Mouse (Mus musculus): Measurements from ENCODE around the gene Kifc1.
"Not testable (repeated sequence)": the region's sequence is repeated elsewhere in the genome, so short reads cannot be mapped to it uniquely, and the experiment has no call there.

The Kifc1 gene

DNA sequence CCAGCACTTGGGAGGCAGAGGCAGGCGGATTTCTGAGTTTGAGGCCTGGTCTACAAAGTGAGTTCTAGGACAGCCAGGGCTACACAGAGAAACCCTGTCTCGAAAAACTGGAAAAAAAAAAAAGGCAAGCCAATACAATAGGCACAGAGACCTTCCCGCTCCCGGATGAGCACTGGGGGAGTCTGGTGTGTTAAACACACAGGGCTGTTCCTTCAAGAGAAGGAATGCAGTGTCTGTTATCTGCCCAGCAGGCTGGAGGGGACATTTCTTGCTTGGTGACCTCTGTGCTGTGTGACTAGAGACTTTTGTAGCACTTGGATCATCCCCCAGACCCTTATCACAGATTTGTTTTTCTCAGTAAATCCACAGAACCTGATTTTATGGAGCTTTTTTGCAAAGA lies 11.2 kb upstream of the Kifc1 start:
- no peak for DNase-seq

DNA sequence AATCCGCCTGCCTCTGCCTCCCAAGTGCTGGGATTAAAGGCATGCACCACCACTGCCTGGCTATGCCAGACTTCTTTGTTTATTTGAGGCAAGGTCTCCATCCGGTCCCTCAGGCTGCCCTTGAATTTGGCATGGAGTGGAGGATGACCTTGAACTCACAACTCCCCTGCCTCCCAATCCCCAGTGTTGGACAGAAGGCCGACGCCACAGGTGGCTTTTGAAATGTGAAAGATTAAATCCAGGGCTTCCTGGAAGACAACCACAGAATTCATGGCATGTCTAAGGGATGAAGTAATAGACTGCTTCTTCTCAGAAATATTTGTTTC lies 10.5 kb upstream of the Kifc1 start:
- no peak for DNase-seq

DNA sequence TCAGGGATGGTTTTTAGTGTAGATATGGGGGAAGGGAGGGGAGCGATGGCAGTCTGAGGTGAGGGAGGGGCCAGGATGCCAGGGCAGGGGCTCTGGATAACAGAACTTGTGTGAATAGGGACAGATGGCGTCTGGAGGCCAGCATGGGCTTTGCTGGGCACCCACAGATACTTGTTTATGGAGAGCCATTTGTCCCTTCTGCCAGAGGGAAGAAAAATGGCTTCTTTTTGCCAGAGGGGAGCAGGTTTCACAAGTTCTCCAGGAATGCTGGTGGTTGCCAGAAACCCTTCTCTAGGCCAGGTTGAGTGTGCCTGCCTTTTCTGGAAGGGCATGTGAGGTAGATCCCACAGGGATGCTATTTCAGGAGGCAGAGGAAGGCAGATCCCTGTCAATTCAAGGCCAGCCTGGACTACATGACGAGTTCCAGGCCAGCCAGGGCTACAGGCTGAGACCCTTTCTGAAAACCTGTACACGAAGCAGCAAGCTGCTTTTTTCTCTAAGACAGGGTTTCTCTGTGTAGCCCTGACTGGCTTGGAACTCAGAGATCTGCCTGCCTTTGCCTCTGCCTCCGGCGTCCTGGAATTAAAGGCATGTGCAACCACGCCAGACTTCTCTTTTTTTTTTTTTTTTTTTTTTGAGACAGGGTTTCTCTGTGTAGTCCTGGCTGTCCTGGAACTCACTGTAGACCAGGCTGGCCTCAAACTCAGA lies 10.0 kb upstream of the Kifc1 start:
- DNase-seq, result no peak

DNA sequence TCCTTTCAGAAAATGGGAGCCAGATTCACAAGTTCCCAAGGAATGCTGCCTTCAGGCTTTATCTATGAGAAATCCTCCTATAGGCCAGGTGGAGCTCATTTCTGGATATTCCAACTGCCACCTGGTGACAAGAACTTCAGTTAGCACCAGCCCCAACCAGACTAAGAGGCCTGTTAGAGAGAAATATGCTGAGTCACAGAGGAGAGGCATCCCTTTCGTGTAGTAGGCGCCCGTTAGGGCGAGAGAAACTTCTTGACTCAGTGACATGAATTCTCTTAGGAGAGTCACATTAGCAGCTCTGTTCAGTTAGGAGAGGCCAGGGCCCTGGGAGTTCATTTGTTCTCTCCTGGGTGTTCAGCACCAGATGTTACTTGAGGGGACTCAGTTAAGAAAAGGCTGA lies 9.2 kb upstream of the Kifc1 start:
- no peak for DNase-seq

DNA sequence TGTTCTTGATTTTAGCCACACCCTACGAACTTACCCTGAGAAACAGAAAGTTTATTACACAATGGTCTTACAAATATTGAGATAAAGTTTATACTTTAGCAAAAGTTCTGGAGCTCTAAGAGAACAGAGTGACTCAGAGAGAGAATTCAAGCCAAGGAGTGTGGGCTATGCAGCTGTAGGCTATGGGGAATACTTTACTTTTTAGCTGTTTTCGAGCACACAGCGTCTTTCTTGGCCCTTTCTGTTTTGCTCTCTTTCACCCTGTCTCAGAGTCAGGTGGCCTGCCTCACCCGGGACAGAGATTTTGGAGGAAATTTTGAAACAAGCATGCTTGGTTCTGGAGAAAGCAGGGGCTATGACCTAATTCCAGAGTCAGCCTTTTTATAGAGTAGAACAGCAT lies 7.7 kb upstream of the Kifc1 start:
- not testable (repeated sequence) for DNase-seq

DNA sequence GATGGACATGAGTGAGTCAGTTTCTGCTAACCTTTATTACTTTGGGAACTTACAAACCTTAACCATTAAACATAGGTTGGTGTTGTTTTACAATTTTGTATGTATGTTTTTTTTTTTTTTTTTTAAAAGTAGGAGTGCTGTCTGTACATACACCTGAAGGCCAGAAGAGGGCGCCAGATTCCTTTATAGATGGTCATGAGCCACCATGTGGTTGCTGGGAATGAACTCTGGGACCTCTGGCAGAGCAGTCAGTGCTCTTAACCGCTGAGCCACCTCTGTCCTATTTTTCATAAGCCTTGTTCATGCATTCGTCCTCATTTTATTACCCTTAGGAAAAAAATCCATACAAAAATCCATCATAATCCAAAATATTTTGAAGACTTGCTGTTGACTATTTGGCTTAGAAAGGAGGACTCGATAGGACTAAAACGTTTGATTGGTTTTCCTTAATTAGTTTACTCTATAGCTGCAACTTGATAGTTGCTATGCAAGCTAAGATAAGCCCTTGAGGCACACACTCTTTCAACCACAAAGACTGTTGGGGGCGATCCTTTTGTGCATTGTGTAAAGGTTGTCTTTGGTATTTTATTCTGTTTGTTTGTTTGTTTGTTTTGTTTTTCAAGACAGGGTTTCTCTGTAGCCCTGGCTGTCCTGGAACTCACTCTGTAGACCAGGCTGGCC lies 6.8 kb upstream of the Kifc1 start:
- no peak for DNase-seq

DNA sequence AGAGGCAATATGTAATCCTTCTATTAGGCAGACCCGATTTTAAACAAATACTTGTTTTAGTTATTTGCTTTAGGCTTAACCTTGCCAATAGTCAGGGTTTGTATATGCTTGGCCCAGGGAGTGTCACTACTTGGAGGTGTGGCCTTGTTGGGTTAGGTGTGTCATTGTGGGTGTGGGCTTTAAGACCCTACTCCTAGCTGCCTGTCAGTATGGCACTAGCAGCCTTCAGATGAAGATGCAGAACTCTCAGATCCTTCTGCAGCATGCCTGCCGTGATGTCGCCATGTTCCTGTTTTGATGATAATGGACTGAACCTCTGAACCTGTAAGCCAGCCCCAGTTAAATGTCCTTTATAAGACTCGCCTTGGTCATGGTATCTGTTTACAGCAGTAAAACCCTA lies 2.5 kb upstream of the Kifc1 start:
- DNase-seq, result not testable (repeated sequence)

DNA sequence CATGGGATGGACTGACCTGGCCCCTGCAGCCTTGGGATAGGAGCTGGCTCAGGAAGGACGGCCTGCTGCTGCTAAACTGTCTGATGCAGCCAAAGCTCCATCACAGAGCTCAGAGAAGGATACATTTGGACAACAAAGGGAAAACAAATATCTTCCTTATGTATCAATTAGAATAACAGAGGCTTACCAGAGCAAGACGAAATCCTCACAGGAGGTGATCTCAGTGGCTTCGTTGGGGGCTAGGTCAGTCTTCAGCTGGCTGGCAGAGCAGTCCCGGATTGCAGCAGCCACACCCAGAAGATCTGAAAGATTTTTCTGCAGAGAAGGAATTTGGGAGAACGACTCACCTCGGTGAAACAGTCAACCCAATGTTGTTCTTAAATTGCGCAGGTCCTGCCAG lies 2.0 kb upstream of the Kifc1 start:
- no peak for DNase-seq

DNA sequence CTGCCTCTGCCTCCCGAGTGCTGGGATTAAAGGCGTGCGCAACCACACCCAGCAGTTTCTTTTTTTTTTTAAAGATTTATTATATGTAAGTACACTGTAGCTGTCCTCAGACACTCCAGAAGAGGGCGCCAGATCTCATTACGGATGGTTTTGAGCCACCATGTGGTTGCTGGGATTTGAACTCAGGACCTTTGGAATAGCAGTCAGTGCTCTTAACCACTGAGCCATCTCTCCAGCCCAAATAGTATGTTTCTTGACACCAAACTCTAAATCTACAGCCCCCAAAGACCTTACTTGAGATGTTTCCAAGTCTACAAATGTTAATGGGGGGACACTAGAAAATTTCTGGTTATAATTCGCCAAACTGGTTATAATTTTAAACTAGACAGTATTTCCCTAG lies 1.4 kb upstream of the Kifc1 start:
- not testable (repeated sequence) for DNase-seq

DNA sequence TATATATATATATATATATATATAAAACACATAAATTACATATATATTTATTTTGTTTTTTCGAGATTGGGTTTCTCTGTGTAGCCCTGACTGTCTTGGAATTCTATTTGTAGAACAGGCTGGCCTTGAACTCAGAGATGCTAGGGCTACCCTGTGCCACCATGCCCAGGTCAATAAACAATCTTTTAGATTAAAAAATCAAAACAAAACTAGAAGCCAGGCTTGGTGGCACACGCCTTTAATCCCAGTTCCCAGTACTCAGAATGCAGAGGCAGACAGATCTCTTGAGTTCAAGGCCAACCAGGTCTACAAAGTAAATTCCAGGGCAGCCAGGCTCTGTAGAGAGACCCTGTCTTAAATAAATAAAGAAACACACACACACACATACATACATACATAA lies 896 bp upstream of the Kifc1 start:
- no peak for DNase-seq

DNA sequence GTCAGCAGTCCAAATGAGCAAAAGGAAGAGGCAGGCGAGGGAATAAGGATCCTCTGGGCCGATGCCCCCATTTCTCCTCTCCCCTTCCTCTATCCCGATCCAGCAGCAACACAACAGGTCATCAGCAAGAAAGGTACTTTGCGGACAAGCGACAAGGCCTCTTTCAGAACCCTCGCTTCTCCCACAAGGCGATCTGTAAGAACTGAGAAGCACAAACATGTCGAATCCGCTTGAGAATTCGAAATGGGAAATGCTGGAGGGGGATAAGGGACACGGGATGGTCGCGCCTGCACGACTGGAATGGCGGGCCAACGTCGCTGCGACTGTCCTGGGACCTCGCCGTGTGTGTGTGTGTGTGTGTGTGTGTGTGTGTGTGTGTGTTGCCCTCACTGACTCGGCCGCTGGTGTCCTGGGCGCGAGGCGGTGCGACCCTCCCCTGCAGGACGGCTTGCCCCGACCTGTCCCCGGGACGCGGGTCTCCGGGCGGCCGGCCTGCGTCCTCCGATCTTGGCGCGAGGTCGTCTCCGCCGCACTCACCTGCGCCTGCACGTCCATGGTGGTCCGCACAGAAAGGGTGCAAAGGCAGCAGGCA lies 424 bp downstream of the Kifc1 start:
- not testable (repeated sequence) for DNase-seq

DNA sequence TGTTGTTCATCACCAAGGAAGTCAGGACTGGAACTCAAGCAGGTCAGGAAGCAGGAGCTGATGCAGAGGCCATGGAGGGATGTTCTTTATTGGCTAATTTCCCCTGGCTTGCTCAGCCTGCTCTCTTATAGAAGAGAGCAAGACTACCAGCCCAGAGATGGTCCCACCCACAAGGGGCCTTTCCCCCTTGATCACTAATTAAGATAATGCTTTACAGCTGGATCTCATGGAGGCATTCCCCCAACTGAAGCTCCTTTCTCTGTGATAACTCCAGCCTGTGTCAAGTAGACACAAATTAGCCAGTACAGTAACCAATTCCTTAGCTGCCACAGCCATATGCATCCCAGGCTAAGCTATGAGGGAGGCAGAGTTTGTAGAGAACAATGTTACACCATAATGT lies 2.2 kb downstream of the Kifc1 start:
- DNase-seq, result not testable (repeated sequence)

DNA sequence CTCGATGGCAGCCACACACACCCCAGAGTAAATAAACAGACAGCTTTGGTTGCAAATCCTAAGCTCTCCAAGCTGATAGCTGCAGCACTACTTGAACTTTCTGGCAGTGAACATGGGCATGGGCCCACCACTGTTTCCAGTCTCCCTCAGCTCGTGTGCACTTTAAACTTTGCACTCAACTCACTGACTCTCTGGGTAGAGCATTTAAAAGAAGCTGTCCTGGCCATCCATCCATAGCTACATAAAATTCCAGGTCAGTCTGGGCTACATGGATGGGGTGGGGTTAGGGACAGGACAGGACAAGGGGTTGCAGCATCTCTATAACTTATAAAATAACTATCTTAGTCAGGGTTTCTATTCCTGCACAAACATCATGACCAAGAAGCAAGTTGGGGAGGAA lies 2.7 kb downstream of the Kifc1 start:
- not testable (repeated sequence) for DNase-seq

DNA sequence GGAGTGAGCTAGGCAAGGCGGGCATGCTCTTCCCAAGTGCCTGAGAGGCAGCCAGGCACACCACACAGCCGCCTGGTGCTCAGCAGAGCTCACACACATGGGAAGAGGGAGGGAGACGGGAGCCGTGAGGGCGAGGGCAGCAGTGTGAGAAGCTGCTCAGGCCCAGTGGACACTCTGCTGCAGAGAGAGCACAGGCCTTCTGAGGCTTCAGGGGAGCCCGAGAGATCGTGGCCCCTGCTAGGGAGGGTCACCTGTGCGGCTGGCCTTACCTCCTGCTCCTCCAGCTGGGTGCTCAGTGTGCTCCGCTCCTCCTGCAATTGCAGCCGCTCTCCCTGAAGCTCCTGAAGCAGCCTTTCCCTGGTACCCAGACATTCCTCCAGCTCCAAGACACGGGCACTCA lies 6.1 kb downstream of the Kifc1 start:
- DNase-seq, result not testable (repeated sequence)

DNA sequence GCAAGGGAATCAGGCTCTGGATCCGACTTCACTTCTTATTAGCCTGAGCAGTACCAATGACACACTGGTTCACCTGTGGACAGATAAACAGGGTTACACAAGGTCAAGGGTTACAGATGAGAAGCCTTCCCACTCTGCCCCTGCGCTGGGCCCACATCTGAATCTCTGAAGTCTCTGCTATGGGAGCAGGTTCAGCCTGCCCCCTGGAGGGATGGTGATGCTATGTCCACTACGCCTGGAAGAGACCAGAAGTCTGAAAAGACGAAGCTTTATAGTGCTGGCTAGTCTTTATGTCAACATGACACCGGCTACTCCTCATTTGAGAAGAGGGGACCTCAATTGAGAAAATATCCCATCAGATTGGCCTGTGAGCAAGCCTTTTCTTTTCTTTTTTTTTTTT lies 14.7 kb downstream of the Kifc1 start:
- not testable (repeated sequence) for DNase-seq

DNA sequence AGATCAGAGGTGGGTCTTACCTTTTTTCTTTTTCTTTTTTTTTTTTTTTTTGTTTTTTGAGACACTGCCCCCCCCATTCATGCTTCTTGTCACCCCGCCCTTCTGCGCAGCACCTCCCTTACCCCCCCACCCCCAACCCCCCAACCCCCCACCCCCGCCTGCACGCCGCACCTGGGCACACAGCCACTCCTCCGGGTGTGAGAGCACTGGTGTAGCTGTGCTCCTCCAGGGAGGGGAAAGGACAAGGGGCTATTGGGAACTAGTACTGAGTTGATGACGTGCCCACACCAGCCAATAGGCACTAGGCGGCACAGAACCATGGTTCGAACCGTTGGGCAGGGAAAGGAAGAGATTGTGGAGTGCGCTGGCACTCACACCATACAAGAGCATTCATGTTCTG lies 16.1 kb downstream of the Kifc1 start:
- peak; percentile 10 for DNase-seq

DNA sequence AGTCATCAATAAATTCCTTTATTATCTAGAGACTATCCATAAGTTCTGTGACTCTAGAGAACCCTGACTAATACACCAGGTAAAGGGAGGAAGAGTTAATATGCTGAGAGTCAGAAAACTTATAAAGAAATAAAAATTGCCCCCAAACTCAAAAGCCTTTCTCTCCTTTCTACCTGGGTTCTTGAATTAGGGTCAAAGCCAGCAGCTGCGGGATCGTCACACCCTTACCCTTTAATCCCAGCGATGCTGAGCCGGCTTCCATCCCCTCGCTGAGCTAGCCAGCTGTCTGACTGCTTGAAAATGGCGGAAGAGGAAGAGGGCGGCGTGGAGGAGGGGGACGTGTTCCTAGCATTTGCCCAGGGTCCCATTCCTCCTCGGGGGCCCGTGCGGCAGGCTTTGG lies 16.9 kb downstream of the Kifc1 start, which contains the start of gene Gm7029:
Gene Gm7029 (plus strand): TSS at position 301 of the 400 bp plus-strand sequence.
- not testable (repeated sequence) for DNase-seq

DNA sequence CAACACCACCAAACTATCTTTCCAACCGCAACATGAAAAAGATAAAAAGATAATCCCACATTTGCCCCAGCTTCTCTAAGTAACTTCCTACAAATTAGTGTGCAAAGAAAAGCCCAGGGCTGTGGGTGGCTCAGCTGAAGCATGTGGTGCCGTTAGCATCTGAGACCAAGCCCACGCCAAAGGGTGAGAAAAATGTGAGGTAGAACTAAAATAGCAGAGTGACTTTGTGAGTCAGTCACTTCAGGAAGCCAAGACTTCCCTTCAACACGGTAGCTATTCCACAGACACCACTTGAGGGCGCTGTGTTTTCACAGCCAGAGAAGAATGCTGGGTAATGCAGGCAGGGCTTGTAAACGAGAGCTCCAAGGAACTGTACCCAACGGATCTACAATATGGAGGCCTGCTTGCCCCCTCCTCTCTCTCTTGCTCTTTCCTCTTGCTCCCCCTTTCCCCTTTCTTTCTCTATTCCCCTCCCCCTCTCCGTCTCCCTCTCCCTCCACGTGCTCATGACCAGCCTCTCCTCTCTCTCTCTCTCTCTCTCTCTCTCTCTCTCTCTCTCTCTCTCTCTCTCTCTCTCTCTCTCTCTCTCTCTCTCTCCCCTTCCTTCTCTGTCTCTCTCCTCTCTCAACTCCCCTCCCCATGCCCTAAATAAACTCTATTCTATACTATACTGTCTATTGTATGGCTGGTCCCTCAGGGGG lies 25.0 kb downstream of the Kifc1 start:
- peak; percentile 11 for DNase-seq

DNA sequence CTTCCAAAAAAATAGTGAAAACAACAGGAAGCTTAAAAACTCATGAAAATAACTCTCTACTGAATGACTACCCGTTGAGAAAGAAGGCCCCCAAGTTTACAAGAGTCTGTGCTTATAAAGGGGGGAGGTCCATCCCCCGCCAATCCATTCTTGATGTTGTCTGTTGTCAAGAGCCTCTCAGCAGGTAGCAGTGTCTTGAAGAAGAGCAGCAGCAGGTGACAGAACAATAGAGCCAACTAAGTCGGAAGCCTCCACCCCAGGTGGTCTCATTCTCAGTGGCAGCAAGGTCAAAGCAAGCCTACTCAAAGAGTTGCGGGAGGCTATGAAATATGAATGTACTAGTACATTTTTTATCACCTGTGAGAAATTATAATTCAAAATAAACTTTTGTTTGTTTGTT lies 32.6 kb downstream of the Kifc1 start:
- no peak for DNase-seq

DNA sequence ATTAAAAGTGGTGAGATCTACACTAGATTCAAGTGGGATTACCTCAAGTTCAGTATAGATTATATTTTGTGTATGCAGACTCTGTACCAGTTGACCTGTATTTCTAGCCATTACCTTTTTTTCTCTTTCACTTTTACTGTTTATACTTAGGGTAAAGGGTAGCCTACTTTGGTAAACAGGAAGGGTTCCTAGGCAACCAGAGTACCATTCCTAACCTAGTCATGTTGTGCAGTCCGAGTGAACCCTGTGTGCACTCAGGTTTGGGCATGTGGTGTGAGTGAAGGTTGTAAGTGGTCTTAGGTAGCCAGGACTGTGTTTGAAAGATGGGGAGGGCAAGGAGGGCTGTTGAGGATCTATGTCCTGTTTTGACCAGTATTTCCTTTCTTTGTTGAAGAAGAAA lies 39.1 kb downstream of the Kifc1 start:
- DNase-seq, result no peak

DNA sequence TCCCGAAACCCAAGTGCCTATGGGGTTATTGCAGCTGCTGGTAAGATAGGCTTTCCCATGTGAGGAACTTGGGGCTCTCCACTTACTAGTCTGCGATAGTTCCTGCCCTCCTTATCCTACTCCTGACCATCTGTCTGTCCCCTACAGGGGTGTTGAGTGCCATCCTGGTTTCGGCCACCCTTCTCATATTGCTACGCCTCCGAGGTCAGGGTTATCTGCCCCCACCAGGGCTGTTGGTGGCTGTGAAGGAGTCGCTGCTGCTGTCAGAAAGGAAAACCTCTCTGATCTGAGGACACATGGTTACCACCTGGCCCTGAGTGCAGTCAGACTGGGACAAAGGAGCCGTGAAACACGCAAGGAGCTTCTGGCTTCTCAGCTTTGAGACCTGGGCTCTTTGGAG lies 42.3 kb downstream of the Kifc1 start:
- no peak for DNase-seq

DNA sequence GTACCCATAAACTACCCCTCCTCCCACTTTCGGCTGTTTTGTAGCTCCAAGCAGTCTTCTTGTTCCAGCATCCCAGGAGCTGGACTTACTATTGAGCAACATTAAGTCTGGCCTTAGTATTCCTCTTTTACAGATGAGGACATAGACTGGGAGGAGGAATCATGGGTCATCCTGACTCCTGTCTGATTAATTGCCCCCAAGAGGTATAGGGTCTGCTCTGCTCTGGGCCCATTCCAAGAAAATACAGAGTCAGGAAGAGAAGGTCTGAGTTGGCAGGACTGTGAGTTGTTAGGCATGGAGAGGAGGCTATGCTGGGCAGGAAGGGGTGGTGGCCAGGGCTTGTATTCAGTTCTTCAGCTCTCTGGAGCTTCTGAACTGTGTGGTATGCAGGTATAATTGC lies 46.3 kb downstream of the Kifc1 start:
- no peak for DNase-seq

DNA sequence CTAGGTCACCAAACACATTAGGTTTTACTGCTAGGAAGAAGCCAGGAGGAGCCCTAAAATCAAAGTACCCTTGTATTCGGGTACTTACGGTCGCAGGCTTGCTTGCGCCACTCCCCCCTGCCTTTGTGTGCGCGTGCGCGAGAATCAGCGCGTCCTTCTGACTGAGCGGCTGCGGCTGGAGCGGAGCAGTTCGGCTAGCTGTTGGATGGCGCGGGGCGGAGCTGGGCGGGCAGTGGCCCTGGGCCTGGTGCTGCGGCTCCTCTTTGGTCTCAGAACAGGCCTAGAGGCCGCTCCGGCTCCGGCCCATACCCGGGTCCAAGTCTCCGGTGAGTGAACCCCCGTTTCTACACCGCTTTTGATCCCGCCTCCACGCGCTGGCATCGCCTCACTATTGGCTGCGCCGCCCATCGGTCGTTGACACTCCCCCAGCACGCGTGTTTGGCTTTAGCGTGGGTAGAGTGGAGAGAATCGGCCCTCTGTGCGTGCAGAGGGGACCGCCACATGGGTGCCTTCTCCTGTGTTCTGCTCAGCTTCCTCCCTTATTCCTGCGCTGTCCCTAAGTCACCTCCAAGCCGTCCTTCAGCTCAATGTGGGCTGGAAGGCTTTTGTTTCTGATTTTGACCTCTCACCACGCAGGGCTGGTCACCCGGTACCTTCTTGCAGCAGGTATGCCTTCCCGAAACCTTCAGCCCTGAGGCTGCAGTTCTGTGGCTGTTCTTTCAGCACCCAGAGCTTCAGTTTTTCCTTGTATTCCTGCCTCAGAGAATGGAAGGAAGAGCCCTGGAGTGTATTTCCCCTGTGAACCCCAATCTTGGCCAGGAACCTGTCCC lies 47.3 kb downstream of the Kifc1 start, which contains the start of gene Cd320:
Gene Cd320 (plus strand): TSS at position 126 of the 830 bp plus-strand sequence.
- DNase-seq, result peak; percentile 90
